Mouse (Mus musculus): ENCODE results near the gene Trim66.

Gene Trim66

DNA sequence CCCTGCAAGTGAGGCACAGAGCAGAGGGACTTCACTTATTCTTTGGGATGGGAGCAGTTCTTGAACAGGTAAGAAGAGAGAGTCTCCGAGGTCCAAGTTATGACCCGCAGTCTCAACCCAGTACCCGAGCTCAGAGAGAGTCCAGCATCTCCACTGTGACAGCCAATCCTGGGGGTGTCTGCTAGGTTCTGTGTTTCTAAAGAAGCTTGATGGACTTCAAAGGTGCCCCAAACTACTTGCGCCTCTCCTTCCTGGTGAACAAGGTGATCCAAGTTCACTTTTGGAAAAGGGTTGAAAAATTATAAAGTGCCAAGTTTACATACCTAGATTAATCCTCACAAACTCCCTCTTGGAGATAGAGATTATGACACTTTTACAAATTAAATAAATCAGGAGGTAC, at the start of gene Trim66:
Gene Trim66, minus strand, starts transcription at position 101 of the 400 bp plus-strand sequence.
- DNase-seq, result no peak

DNA sequence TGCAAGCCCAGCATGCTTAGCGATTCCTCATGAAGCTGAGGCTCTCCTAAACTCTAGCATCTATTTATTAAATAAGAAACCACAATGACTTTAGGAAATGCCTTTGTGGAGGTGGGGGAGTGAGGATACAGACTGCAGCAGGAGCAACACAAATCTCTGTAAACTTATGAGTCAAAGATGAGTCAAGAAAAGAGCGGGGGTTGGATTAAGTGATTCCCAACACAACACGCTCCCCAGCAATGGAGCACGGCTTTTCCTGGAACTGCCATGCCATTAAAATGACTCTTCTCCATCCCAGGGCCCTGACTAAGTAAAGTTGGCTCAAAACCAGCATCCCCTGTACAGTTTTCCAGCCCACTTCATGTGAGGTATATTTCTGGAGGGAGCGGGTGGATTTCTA, 38.8 kb upstream of the Trim66 start:
- no peak for DNase-seq

DNA sequence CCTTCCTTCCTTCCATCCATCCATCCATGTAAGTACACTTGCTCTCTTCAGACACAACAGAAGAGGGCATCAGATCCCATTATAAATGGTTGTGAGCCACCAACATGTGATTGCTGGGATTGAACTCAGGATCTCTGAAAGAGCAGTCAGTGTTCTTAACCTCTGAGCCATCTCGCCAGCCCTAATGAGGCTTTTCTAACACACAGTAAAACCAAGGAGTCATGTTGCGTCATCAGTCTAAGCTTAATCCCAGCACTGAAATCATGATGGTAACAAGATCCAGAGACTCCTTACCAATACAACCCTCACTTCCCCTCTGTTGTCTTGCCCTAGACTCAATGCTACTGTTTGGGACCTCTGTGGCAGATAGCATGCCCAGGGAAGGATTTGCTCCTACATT, 38.3 kb upstream of the Trim66 start:
- DNase-seq, result no peak

DNA sequence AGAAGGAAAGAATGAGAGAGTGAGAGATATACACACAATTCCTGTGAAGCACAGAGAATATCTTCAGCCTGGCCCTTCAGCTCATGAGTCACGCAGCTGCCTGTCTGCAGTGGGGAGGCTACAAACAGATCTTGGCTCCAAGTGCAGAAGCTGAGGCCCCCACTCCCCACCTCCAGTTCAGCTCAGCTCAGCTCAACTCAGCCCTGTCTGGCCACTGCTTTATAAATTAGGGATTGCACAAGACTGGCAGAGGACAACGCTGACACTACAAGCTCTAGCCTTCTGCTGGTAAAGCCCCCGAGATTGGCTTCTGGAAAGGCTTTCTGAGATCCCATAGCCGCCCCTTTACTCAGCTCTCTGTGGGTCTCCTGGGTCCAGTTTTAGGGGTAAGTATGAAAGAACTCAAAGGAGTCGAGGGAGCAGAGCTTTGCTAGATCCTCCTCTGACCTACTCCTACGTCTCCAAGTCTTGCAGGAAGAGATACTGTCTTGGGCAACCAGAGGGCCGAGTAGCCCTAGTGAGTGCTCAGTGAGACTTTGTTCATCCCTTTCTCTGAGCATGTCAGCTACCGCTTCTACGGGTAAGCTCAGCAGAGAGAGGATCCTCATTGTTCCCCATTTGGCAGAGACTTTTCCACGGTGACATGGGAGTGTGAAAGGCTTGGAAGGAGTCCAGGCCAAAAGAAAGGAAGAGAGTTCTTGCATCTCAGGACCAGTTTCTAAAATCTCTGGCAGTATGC, 37.5 kb upstream of the Trim66 start:
- no peak for DNase-seq

DNA sequence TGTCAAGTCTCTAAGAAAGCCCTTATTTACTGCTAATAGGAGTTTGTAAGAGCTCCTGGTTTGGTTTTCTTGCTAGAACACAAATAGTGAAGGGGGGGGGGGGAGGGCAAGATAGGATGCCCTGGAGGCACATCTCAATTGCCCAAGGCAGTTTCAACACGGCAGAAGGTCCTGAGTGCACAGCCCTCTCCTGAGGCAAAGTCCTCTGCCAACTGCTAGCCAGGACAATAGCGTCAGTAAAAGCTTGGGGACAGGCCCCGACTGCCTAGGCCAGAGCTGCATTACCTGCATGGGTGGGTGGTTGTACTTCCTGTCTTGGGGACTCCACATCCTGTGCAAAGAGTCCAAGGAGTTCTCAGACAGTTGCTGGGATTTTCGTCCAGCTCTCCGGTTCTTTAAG, 36.9 kb upstream of the Trim66 start:
- no peak for DNase-seq

DNA sequence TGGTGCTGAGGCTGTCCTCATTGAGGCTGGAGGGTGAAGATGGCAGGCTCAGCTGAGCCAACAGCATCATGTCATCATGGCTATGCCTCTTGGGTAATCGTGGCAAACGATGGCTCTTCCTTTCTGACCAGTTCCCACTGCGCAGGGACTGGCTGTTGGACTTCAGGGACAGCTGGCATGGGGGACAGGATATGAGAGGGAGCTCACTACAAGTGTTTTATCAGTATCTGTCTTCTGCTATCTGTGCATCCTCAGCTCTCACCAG, 34.4 kb upstream of the Trim66 start:
- no peak for DNase-seq

DNA sequence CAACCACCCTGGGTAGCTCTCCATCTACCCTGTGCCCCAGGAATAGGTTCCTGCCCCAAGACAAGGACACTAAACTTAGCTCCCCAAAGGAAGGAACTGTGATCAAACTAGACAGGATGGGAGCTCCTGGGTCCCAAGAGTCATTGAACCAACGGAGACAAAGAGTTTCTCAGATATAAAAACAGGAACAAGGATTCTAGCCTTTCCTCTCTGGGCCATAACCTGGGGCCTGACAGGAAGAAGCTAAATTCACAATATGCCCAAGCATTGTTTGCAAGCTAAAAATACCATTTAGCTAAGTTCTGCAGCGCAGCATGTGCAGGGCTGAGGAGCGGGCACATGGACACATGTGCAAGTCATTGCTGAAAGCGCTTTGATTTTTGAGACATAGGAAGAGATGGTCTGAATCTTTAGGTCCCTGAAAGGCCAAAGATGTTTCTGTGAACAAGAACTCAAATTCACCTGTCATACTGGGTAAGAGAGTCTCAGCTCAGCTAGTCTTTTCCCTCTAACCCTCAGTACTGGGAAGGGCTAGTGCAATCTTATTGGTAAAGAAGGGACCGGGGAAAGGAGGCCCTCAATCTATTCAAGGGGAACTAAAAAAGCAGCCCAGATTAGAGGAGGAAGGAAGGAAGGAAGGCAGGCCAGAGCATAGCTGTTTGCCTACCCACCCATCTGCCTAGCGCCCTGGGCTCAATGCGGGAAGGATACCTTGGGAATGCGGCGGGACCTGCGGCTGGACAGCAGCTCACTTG, 33.9 kb upstream of the Trim66 start:
- no peak for DNase-seq

DNA sequence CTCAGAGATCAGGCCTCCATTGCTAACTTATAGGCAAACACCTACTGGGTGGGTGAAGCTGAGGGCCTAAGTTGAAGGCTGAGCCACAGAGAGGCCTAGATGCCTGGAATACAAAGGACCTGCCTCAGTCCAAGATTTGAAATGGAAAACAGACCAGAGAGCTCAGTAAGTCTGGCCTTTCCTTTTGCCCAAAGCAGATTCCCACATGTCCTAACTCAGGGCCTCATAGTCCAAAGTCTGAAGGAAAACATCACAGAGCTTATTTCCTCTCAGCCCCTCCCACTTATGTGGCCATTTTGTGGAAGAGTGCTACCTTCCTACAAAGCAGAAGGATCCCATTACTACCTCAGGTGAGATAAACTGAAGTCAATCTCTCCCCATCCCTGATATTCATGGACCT, 33.0 kb upstream of the Trim66 start:
- DNase-seq, result no peak

DNA sequence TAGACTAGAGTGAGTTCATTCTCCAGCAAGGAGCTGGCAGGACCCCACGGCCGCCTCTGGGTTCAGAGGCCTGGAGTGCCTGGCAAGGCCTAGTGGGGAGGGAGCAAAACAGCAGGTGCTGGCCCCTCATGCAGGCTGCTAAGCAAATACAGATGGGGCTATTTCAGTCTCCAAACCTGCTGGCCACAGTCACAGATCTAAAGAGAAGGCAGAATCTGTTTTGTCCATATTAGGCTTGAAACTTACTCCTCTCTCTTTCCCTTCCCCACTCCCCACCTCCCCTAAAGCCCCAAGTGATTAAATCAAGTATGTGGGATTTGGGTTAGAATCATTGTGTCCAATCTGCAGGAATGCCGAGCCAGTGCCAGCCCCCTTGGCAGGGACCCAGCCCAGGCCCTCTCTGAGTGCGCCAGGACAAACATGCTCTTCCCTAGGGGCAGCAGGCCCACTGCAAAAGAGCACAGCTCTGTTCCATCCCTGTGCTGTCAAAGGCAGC, 28.6 kb upstream of the Trim66 start:
- peak; percentile 53 for DNase-seq

DNA sequence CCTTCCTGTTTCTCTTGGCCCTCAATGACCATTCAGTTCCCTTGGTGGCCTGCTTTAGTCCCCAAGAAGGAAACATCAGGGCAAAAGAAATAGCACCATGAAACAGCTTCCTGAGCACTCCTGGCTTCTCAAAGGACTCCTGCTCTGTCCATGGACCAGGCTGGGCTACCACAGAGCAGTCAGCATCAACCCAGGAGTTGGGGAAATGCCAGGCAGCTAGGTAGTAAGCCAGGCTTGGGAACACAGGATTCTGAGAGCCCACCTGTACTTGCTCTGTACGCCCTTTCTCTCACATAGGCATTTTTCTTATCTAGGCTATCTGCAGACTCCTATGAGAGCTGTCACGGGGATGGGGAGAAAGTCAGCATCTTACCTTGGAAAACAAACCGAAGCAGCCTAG, 27.0 kb upstream of the Trim66 start:
- no peak for DNase-seq

DNA sequence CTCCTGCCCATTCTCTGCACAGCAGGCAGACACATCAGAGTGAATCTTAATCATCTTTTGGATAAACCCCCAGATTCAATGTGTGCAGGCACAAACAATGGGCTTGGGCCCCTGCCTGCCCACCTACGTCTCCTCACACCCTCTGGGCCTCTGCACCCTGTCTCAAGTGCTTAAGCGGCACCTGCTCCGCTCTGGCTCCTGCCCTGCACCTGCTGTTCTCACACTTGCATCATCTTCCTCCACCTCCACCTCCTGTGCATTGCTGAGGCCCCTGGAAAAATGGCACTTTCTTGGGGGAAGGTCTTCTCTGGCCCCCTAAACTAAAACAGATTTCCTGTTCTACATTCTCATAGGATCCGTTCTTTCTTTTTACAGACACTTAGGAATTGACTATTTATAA, 26.0 kb upstream of the Trim66 start:
- no peak for DNase-seq

DNA sequence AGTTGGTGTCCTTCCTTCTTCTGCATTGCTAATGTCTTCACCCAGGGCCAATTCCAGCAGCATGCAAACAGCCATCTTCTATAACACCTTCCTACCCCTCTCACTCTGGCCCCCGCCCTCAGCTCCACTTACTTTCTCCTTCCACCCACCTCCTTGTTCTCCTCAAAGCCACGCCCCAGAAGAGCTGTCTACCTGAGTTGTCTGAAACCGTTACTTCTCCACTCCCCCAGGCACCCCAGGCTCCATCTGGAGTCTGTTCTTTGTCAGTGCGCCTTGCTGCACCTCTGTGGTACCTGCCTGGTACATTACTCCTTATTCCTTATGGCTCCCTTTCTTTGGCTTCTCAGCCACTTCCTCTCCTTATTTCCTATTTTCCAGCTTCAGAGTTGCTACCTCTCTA, 25.2 kb upstream of the Trim66 start:
- DNase-seq, result no peak

DNA sequence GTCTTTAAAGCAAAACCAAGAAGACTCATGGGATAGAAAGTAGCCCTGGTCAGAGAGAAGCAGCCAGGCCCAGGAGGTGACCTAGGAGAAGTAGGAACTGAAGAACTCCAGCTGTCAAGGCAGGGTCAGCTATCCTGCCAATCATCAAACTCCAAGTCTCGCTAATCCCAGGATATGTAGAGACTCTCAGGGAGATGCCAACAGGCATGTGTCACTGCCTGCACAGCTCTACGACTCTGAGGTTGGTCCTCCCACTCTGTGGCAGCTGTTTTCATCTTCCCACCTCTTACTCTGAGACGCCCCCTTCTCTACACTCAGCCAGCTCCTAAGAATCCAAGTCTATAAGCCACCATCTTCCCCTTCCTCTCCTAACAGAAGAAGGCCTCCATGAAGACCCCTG, 24.8 kb upstream of the Trim66 start:
- no peak for DNase-seq

DNA sequence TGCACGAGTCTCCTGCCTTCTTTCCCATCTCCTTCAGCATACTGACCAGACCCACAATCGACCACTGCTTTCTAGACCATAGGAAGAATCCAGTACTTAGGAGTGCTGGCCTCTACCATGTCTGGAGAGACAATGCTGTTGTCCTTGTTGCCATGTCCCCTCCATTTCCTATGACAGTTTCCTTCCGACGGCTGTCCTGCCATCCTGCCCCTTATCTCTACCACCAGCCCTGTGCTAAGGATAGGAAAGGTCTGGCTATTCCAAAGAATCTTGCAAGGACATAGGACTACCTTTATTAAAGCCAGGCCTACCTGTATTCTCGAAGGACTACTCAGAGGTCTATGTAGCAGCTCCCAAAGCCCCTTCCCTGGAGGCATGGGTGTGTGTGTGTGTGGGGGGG, 23.6 kb upstream of the Trim66 start:
- DNase-seq, result no peak

DNA sequence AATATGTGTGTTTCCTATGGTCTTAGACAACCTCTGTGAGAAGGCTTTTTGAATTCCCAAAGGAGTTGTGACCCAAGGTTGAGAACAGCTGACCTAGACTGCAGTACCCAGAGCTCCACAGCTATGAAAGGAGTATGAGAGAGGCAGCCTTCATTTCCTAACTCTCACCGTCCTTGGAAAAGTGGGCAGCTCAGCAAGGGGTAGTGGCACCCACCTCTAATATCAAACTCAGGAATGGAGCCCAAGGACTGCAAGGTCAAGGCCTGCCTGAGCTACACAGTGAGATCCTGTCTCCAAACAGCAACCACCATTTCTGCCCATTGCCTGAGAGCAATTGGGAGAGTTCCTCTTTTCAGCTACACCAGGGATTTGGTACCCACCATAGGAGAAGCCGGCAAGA, 21.8 kb upstream of the Trim66 start:
- no peak for DNase-seq

DNA sequence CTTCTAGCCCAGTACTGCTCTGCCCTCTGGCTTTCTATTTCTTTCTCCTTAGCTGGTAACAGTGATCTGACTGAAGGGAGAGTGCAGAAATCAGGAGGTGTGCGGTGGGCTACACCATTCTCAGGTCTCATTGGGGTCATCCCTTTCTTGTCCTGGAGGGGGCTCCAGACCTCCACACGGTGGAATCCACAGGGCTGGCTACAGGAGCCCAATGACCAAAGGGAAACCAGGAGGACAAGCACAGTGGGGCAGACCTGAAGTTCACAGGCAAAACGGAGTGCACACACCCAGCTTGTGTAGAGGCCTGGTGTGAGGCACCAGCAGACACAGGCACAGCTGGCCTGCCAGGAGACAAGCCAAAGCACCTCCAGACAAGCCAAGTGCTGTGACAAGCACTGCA, 20.4 kb upstream of the Trim66 start:
- DNase-seq, result peak; percentile 44

DNA sequence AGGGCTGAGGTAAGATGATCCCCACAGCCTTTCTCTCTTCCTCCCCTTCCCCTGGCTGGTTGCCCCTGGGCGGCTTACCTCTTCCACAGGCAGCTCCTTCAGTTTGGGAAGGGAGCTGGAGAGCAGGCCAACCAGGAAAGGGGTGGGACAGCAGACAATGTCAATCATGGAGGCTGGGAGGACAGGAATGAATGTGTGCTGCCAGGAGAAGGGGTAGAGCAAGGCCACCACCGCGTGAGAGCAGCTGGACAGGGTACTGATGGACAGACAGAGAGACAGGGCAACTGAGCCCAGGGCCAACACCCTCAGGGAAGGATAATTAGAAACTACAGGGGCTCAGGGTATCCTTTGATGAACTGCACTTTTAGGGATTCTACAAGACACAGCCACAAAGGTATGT, 19.6 kb upstream of the Trim66 start:
- DNase-seq, result no peak

DNA sequence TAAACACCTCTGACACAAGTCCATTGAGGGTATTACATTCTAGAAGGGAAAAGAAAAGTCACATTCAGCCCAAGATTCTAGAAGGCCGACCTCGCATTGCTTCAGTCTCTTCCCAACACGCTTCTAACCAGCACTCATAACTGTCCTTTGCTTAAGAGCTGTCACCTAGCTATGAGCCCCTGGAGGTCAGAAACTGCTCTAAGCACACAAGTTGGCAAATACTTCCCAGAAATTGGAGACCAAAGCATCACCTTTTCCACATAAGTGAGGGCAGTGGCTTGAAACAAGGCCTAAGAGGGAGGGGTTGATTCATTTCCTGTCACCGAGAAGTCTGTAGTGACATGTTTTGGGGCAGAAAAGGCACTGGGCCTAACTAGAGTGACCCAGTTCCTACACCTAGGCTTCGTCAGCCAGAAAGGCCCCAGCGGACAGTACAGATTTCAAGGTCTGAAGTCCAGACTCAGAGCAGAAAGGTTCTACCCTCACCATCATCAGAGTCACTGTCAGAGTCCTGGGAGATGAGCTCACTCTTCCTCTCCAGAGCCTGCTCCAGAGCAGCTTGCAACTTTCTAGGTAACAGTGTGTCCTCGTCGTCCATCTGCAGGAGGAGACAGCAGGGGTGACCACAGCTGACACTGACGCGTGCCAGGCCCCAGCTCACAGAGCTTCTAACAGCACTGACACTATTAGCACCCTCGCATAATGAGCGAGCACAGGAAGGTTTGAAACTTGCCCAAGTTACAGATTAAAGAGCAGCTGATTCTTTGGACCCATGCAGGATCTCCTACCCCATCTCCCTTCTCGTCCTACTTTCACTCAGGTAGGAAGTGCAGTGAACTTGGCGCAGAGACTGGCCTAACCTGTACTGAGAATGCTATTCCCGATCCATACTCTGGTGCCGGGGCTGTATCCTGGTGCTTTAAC, 18.1 kb upstream of the Trim66 start:
- DNase-seq, result no peak

DNA sequence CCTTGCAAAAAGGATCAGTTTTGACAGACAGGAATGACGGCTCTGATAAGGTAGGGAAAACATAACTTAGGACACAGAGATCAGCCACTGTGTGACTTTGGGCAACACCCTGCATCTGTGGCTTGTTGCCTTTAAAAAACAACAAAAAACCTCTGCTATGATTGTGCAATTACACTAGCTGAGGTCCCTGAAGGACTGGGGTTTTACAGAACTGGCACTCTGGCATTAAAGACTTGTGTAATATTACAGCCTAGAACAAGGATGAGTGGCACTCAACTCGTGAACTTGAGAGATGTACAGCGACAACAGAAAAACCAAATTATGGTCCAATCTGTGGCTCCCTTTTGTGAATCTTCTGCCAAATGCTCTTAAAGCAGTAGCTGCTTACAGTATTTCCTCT, 16.8 kb upstream of the Trim66 start:
- DNase-seq, result no peak

DNA sequence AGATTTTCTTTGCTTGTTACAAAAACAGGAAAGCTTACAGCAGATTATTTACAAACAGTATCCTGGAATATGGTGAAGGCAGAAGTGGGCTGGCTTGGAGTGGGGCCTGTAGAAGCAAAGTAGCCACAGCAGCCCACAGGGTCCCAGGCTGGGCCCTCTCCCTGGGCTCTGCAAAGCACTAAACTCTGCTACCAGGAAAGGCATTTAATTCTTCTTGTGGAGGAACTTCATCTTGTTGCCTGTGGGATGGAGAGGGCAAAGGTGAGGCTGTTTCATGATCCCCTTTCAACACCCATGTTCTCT, 16.5 kb upstream of the Trim66 start:
- DNase-seq, result no peak

DNA sequence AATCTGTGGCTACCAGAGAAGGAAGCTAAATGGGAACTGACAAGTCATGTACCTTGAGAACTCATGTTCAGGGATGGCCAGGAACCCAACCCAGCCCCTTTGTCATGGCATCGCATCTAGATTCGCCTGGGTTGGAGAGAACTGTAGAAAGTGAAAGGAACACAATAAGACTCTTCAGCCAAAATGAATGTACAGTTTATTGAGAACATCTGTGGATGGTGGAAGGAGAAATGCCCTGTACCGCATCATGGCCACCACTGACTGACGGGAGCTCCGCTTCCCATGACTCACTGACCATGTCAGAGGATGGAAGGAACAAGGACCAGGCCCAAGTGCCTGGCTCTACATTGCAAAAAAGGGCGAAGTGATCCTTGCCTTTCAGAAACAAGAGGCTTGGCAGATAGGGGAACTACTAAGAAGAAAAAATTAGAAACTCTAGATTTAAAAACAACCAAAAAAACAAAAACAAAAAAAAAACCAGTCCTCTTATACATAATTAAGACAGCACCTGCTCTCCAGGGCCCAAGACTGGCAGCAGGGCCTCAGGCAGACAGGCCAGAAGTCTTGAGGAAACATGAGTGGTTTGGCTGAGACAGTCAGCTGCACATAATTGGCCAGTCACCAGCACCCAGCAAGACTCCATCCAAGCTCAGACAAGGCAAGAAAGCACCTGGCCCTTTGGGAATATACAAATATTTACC, 16.0 kb upstream of the Trim66 start:
- no peak for DNase-seq

DNA sequence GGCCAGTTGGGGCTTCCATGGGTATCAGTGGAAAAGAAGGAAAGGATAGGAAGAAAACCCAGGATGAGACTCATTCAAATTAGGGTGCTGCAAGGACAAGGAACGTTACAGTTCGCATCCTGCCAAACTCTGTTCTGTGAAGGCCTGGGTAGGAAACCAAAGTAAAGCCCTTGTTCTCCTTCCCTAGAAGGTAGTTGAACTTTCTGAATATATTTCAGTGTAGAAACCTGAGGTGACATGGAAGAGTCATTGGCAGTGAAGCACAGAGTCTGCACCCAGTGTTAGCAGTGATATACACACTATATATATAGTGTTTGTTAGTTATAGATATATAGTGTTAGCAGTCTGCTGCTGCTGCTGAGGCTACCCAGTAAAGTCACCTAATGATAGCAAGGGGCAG, 15.4 kb upstream of the Trim66 start:
- no peak for DNase-seq

DNA sequence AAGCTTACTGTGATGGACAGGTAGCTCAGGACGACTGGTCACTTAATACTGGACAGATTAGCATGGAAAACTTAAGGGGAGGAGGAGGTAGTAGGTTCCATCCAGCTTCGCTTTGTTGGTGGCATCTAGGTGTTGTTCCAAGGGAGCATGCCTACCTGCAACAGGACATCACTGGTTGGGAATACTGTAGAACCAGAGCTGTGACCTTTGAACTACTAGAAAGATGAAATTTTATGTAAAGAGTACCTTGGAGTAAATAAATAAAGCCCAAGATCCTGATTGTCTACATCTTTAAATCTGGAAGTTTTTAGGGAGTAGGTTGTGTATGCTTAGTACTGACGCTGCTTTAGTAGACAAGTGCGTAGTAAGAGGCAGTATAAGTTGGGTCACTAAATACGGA, 14.2 kb upstream of the Trim66 start:
- DNase-seq, result no peak

Measured in cerebellum, adult 11 months (tissue).